Mouse (Mus musculus): ENCODE results near the gene Pde2a. TPM values are rescaled to one million over a fixed set of nuclear protein-coding genes. Genes with fewer than 3 reads are reported as not detected.

Gene Pde2a
- polyA plus RNA-seq, 1 experiment from 2014 or later = 0.10 TPM

DNA sequence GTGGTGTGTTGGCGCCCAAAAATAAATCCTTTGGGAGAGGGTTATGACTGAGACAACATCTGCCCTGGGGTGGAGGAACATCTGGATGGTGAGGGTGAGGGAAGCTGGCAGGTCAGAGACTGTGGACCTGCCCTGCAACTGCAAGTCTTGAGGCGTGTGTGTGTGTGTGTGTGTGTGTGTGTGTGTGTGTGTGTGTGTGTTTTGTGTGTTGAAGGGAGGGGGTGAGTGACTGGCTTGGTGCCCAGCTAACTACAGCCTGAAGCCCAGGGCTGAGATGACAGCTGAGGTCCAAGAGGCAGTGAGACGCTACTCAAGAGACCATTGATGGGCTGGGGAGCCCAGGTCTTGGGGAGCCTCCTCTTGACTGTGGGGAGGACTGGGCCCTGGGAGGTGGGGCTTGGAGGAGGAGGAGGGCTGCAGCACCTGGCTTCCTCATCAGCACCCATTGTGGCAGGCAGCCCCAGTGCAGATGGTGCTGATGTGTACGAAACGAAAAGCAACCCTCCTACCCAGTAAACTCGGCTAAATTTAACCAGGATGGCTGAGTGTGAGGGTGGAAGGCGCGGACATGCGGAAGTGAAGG lies 61.1 kb downstream of the Pde2a start:
- no peaks in the 10 kb centered on the region for H3K27me3 ChIP-seq
- no peak for TF ChIP-seq CTCF (IDR thresholded peaks at IDR 0.05)
- ATAC-seq (no peak), DNase-seq (ENCODE audit: low read depth, low spot score) (no peak)
- ChIA-PET CTCF (interaction anchor here (1.1 to 1.2 kb wide), 2 partner anchors 18 to 70 kb away, joined by 3 read pairs; no protein-coding TSS in a partner anchor), POLR2A (no interaction called here)
- in situ Hi-C loops (cut with MboI; ENCODE audit: low pct_unique_long_range_greater_than_20kb) = no loop called here

GRCm38 (mm10) chr7:101483498-101484115 lies 62.1 kb downstream of the Pde2a start:
- POLR2A ChIA-PET = no interaction called here
- CTCF ChIA-PET = interaction anchor here (1.1 to 1.2 kb wide), 2 partner anchors 17 to 71 kb away, joined by 3 read pairs; no protein-coding TSS in a partner anchor
- H3K27me3 ChIP-seq = no peaks in the 10 kb centered on the region
- no peak for TF ChIP-seq CTCF (IDR thresholded peaks at IDR 0.05)
- ATAC-seq = no peak
- in situ Hi-C loops (cut with MboI; ENCODE audit: low pct_unique_long_range_greater_than_20kb) = no loop called here
- DNase-seq (ENCODE audit: low read depth, low spot score) = no peak

GRCm38 (mm10) chr7:101487102-101487501 lies 65.6 kb downstream of the Pde2a start:
- ChIA-PET POLR2A (no interaction called here), CTCF (no interaction called here)
- ATAC-seq (no peak), DNase-seq (ENCODE audit: low read depth, low spot score) (no peak)
- TF ChIP-seq CTCF (IDR thresholded peaks at IDR 0.05) = no peak
- in situ Hi-C loops (cut with MboI; ENCODE audit: low pct_unique_long_range_greater_than_20kb) = no loop called here
- H3K27me3 ChIP-seq = no peaks in the 10 kb centered on the region

GRCm38 (mm10) chr7:101490952-101491351 lies 69.5 kb downstream of the Pde2a start:
- CTCF ChIA-PET = interaction anchor here (1.3 kb wide), 1 partner anchor 12 kb away, joined by 4 read pairs; no protein-coding TSS in a partner anchor
- ATAC-seq (no peak), DNase-seq (ENCODE audit: low read depth, low spot score) (no peak)
- no peaks in the 10 kb centered on the region for H3K27me3 ChIP-seq
- no peak for TF ChIP-seq CTCF (IDR thresholded peaks at IDR 0.05)
- POLR2A ChIA-PET = no interaction called here
- in situ Hi-C loops (cut with MboI; ENCODE audit: low pct_unique_long_range_greater_than_20kb) = no loop called here

- POLR2A ChIA-PET = no interaction called here
Measured at GRCm38 (mm10) chr7:101498385-101498784, 76.9 kb downstream of the Pde2a start.

DNA sequence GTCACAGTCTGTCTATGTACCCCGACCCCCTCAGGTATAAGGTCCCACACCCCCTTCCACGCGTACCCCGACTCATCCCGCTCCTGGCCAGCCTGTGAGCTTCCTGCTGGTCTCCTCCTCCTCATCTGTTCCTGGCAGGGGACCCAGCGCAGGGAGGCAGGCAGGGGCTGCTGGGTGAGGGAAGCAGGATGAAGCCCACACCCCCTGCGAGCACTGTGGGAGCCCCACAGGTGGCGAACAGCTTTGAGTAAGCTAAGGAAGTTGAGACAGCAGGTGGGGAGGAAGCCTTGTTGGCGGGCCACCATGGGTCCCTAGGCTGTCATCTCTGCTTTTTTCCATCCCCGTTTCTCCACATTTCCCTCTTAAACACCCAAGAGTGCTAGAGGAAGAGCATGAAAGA lies 77.8 kb downstream of the Pde2a start:
- ChIA-PET POLR2A (no interaction called here), CTCF (no interaction called here)
- H3K27me3 ChIP-seq = peaks cover 7% of the 10 kb centered on the region
- DNase-seq (ENCODE audit: low read depth, low spot score) = no peak
- no peak for ATAC-seq
- in situ Hi-C loops (cut with MboI; ENCODE audit: low pct_unique_long_range_greater_than_20kb) = no loop called here
- no peak for TF ChIP-seq CTCF (IDR thresholded peaks at IDR 0.05)

More at GRCm38 (mm10) chr7:101498385-101498784, 76.9 kb downstream of the Pde2a start:
- CTCF ChIA-PET = interaction anchor here (1.5 kb wide), 1 partner anchor 8 kb away, joined by 3 read pairs; no protein-coding TSS in a partner anchor
- TF ChIP-seq CTCF (IDR thresholded peaks at IDR 0.05) = no peak
- no peak for ATAC-seq
- in situ Hi-C loops (cut with MboI; ENCODE audit: low pct_unique_long_range_greater_than_20kb) = no loop called here
- DNase-seq (ENCODE audit: low read depth, low spot score) = no peak
- H3K27me3 ChIP-seq = peaks cover 7% of the 10 kb centered on the region

GRCm38 (mm10) chr7:101499701-101500100 lies 78.2 kb downstream of the Pde2a start:
- ATAC-seq (no peak), DNase-seq (ENCODE audit: low read depth, low spot score) (no peak)
- ChIA-PET POLR2A (no interaction called here), CTCF (no interaction called here)
- TF ChIP-seq CTCF (IDR thresholded peaks at IDR 0.05) = no peak
- in situ Hi-C loops (cut with MboI; ENCODE audit: low pct_unique_long_range_greater_than_20kb) = loop anchor here (5.0 to 25.0 kb wide), 3 partner anchors 57 to 437 kb away; partner anchors contain the start of gene Gm45837
- peaks cover 7% of the 10 kb centered on the region for H3K27me3 ChIP-seq

DNA sequence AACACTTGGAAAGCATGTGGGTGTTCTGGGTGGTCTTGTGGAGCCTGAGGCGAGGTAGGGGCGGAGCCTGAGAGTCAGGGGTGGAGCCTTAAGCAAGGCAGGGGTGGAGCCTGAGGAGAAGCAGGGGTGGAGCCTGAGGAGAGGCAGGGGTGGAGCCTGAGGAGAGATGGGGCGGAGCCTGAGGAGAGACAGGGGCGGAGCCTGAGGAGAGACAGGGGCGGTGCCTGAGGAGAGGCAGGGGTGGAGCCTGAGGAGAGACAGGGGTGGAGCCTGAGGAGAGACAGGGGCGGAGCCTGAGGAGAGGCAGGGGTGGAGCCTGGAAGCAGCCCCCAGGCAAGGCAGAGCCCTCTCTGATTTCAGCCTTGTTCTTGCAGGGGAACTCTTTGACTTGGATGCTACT lies 79.7 kb downstream of the Pde2a start:
- ATAC-seq = no peak
- CTCF ChIA-PET = interaction anchor here (3.3 kb wide), 1 partner anchor 89 kb away, joined by 25 read pairs; no protein-coding TSS in a partner anchor

DNA sequence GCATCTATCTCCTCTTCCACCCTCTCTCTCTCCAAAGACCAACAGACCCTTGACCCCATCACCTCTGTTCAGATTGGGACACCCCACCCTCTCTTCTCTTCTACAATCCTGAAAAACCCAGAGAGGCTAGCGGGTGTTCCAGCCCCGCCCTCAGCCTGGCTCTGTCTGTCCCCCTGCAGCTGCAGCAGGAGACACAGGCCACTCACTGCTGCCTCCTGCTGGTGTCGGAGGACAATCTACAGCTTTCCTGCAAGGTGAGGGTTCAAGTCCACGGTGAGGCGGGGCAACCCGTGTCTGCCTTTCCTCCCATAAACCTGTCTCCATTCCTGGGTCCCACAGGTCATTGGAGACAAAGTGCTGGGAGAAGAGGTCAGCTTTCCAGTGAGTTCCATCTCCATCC lies 80.2 kb downstream of the Pde2a start:
- DNase-seq (ENCODE audit: low read depth, low spot score) (no peak), ATAC-seq (no peak)
- no peak for TF ChIP-seq CTCF (IDR thresholded peaks at IDR 0.05)
- H3K27me3 ChIP-seq = no peaks in the 10 kb centered on the region
- in situ Hi-C loops (cut with MboI; ENCODE audit: low pct_unique_long_range_greater_than_20kb) = loop anchor here (5.0 to 25.0 kb wide), 3 partner anchors 59 to 439 kb away; partner anchors contain the start of gene Gm45837
- ChIA-PET POLR2A (no interaction called here), CTCF (interaction anchor here (3.3 kb wide), 1 partner anchor 89 kb away, joined by 25 read pairs; no protein-coding TSS in a partner anchor)

More for the DNA sequence above, 79.7 kb downstream of the Pde2a start:
- POLR2A ChIA-PET = no interaction called here
- in situ Hi-C loops (cut with MboI; ENCODE audit: low pct_unique_long_range_greater_than_20kb) = loop anchor here (5.0 to 25.0 kb wide), 3 partner anchors 59 to 439 kb away; partner anchors contain the start of gene Gm45837
- TF ChIP-seq CTCF (IDR thresholded peaks at IDR 0.05) = no peak
- no peak for DNase-seq (ENCODE audit: low read depth, low spot score)
- H3K27me3 ChIP-seq = peaks cover 4% of the 10 kb centered on the region

- no peak for TF ChIP-seq CTCF (IDR thresholded peaks at IDR 0.05)
- POLR2A ChIA-PET = interaction anchor here (1.8 kb wide), 1 partner anchor 91 kb away, joined by 5 read pairs; no protein-coding TSS in a partner anchor
- no peaks in the 10 kb centered on the region for H3K27me3 ChIP-seq
- ATAC-seq = no peak
- CTCF ChIA-PET = interaction anchor here (0.8 to 3.3 kb wide), 10 partner anchors 13 to 91 kb away, joined by 3 to 25 read pairs (median 4); no protein-coding TSS in a partner anchor
- no peak for DNase-seq (ENCODE audit: low read depth, low spot score)
- in situ Hi-C loops (cut with MboI; ENCODE audit: low pct_unique_long_range_greater_than_20kb) = loop anchor here (5.0 to 25.0 kb wide), 3 partner anchors 61 to 441 kb away; partner anchors contain the start of gene Gm45837
Measured at GRCm38 (mm10) chr7:101503351-101503750, 81.9 kb downstream of the Pde2a start.

GRCm38 (mm10) chr7:101503803-101504202 lies 82.3 kb downstream of the Pde2a start:
- no peaks in the 10 kb centered on the region for H3K27me3 ChIP-seq
- POLR2A ChIA-PET = interaction anchor here (1.8 kb wide), 1 partner anchor 91 kb away, joined by 5 read pairs; no protein-coding TSS in a partner anchor
- no peak for ATAC-seq
- in situ Hi-C loops (cut with MboI; ENCODE audit: low pct_unique_long_range_greater_than_20kb) = loop anchor here (5.0 to 25.0 kb wide), 3 partner anchors 62 to 442 kb away; partner anchors contain the start of gene Gm45837
- CTCF ChIA-PET = interaction anchor here (1.1 to 3.3 kb wide), 6 partner anchors 23 to 91 kb away, joined by 4 to 25 read pairs (median 4); no protein-coding TSS in a partner anchor
- TF ChIP-seq CTCF (IDR thresholded peaks at IDR 0.05) = no peak
- no peak for DNase-seq (ENCODE audit: low read depth, low spot score)

Data from Patski (cell line).